Mouse (Mus musculus) neutrophil, adult 83 days (primary cell): ENCODE data around the gene Xpot. TPM values are rescaled to one million over a fixed set of nuclear protein-coding genes. Genes with fewer than 3 reads are reported as not detected.

Experiments used
- total RNA-seq, 2 experiments: library from RNA; stranded (reverse); gene quantifications; one replicate each; pipeline ENCODE4 v1.2.4; 2023

Xpot gene
- 10 to 100 TPM; 20.8 to 25.9 TPM for total RNA-seq

GRCm38 (mm10) chr10:121626186-121626882, at the start of gene Xpot:
Xpot (minus strand) TSS chr10:121626332.

GRCm38 (mm10) chr10:121641272-121642053, 15.3 kb upstream of the Xpot start, which contains the start of gene D930020B18Rik:
D930020B18Rik (plus strand) TSS chr10:121641588.

DNA sequence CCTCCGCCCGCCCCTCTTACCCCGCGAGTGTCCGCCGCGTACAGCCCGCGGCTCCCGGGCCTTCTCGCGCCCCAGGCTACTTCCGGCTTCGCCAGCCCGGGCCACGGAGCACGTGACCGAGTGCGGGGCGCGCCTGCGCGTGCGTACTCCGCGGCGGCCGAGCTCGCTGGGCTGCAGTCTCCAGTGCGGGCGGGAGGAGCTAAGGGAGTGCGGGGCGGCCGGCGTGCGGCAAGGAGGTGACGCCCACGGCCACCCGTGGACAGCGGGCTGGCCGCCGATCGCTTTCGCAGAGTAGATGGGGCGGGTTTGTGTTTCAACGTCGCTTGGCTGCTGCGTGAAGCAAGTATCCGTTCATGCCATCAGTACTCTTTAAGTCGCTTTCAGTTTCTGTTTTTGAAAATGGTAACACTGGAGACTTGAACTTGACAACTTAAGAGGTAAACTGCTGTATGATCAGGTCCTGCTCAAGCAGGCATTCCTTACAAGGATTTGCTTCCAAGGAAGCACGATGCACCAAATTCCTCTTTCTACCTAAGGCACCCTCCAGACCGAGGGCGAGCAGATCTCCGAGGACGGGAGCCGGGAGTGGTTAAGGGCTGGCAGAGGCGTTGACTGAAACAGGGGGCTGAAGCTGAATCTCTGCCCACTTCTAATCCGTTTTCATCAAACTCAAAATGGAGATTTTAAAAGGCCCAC, 39.3 kb downstream of the Xpot start, which contains the start of gene Tbk1:
Gene Tbk1, minus strand, starts transcription at position 113 of the 696 bp plus-strand sequence.

Other genes with a start within 250 kb of the Xpot start
- gene Rassf3, start 150.0 kb downstream of the Xpot start, total RNA-seq, result 100 to 1,000 TPM; 149 to 179 TPM
- 10 to 100 TPM; 40.3 to 42.3 TPM for gene Tbk1, start 39.5 kb downstream of the Xpot start, total RNA-seq
- not detected for gene D930020B18Rik, start 15.3 kb upstream of the Xpot start, total RNA-seq
- 10 to 100 TPM; 12.7 to 14.8 TPM for gene BC048403, start 113.6 kb upstream of the Xpot start, total RNA-seq